Mouse (Mus musculus): Measurements from ENCODE around the gene Zfp575. TPM values are rescaled to one million over a fixed set of nuclear protein-coding genes. Genes with fewer than 3 reads are reported as not detected.

Zfp575 gene
- polyA plus RNA-seq, 1 experiment, result 2.6 TPM

GRCm38 (mm10) chr7:24600941-24601597 lies 13.6 kb upstream of the Zfp575 start:
- TF ChIP-seq POLR2A (IDR thresholded peaks at IDR 0.05; ENCODE audit: low read depth, low read length), result no peak
- TF ChIP-seq CTCF (IDR thresholded peaks at IDR 0.05; ENCODE audit: borderline replicate concordance, insufficient read depth, low read length), result peak; percentile 100
- Histone ChIP-seq H3K4me1 (ENCODE audit: control insufficient read depth, insufficient read depth, low read length) (no peaks in the 10 kb centered on the region), H3K4me3 (ENCODE audit: insufficient read depth, low read length) (no peak overlapping the region), H3K27ac (ENCODE audit: insufficient read depth, low read length) (no peak overlapping the region)

GRCm38 (mm10) chr7:24599211-24600067 lies 12.0 kb upstream of the Zfp575 start:
- TF ChIP-seq POLR2A (IDR thresholded peaks at IDR 0.05; ENCODE audit: low read depth, low read length) (no peak), CTCF (IDR thresholded peaks at IDR 0.05; ENCODE audit: borderline replicate concordance, insufficient read depth, low read length) (no peak)
- Histone ChIP-seq H3K4me1 (ENCODE audit: control insufficient read depth, insufficient read depth, low read length) (no peaks in the 10 kb centered on the region), H3K4me3 (ENCODE audit: insufficient read depth, low read length) (no peak overlapping the region), H3K27ac (ENCODE audit: insufficient read depth, low read length) (peak overlapping the region; percentile 43; the same call in 1 of the 2 replicates)

GRCm38 (mm10) chr7:24598121-24598520 lies 10.7 kb upstream of the Zfp575 start:
- H3K27ac ChIP-seq (ENCODE audit: insufficient read depth, low read length), result no peak overlapping the region
- TF ChIP-seq POLR2A (IDR thresholded peaks at IDR 0.05; ENCODE audit: low read depth, low read length), result no peak
- TF ChIP-seq CTCF (IDR thresholded peaks at IDR 0.05; ENCODE audit: borderline replicate concordance, insufficient read depth, low read length), result no peak
- H3K4me1 ChIP-seq (ENCODE audit: control insufficient read depth, insufficient read depth, low read length), result 0 out of 2 replicates have a peak, but pooled peaks cover 2% of the 10 kb centered on the region
- no peak overlapping the region for H3K4me3 ChIP-seq (ENCODE audit: insufficient read depth, low read length)

- Histone ChIP-seq H3K27ac (ENCODE audit: insufficient read depth, low read length) (no peak overlapping the region), H3K4me3 (ENCODE audit: insufficient read depth, low read length) (no peak overlapping the region), H3K4me1 (ENCODE audit: control insufficient read depth, insufficient read depth, low read length) (0 out of 2 replicates have a peak, but pooled peaks cover 2% of the 10 kb centered on the region)
- TF ChIP-seq CTCF (IDR thresholded peaks at IDR 0.05; ENCODE audit: borderline replicate concordance, insufficient read depth, low read length) (no peak), POLR2A (IDR thresholded peaks at IDR 0.05; ENCODE audit: low read depth, low read length) (no peak)
Observed at GRCm38 (mm10) chr7:24595464-24595863, 8.0 kb upstream of the Zfp575 start.

GRCm38 (mm10) chr7:24594309-24594803 lies 6.9 kb upstream of the Zfp575 start:
- TF ChIP-seq CTCF (IDR thresholded peaks at IDR 0.05; ENCODE audit: borderline replicate concordance, insufficient read depth, low read length) (no peak), POLR2A (IDR thresholded peaks at IDR 0.05; ENCODE audit: low read depth, low read length) (no peak)
- Histone ChIP-seq H3K4me3 (ENCODE audit: insufficient read depth, low read length) (peak overlapping the region; percentile 78), H3K27ac (ENCODE audit: insufficient read depth, low read length) (no peak overlapping the region), H3K4me1 (ENCODE audit: control insufficient read depth, insufficient read depth, low read length) (0 out of 2 replicates have a peak, but pooled peaks cover 2% of the 10 kb centered on the region)

GRCm38 (mm10) chr7:24593621-24594308 lies 6.3 kb upstream of the Zfp575 start:
- H3K27ac ChIP-seq (ENCODE audit: insufficient read depth, low read length), result no peak overlapping the region
- peak overlapping the region; percentile 78 for H3K4me3 ChIP-seq (ENCODE audit: insufficient read depth, low read length)
- 0 out of 2 replicates have a peak, but pooled peaks cover 2% of the 10 kb centered on the region for H3K4me1 ChIP-seq (ENCODE audit: control insufficient read depth, insufficient read depth, low read length)
- TF ChIP-seq POLR2A (IDR thresholded peaks at IDR 0.05; ENCODE audit: low read depth, low read length), result peak; percentile 92
- TF ChIP-seq CTCF (IDR thresholded peaks at IDR 0.05; ENCODE audit: borderline replicate concordance, insufficient read depth, low read length), result no peak

- Histone ChIP-seq H3K27ac (ENCODE audit: insufficient read depth, low read length) (no peak overlapping the region), H3K4me1 (ENCODE audit: control insufficient read depth, insufficient read depth, low read length) (0 out of 2 replicates have a peak, but pooled peaks cover 2% of the 10 kb centered on the region), H3K4me3 (ENCODE audit: insufficient read depth, low read length) (no peak overlapping the region)
- TF ChIP-seq POLR2A (IDR thresholded peaks at IDR 0.05; ENCODE audit: low read depth, low read length) (no peak), CTCF (IDR thresholded peaks at IDR 0.05; ENCODE audit: borderline replicate concordance, insufficient read depth, low read length) (no peak)
Observed at GRCm38 (mm10) chr7:24592781-24593180, 5.3 kb upstream of the Zfp575 start.

- Histone ChIP-seq H3K27ac (ENCODE audit: insufficient read depth, low read length) (no peak overlapping the region), H3K4me1 (ENCODE audit: control insufficient read depth, insufficient read depth, low read length) (0 out of 2 replicates have a peak, but pooled peaks cover 2% of the 10 kb centered on the region), H3K4me3 (ENCODE audit: insufficient read depth, low read length) (no peak overlapping the region)
- TF ChIP-seq CTCF (IDR thresholded peaks at IDR 0.05; ENCODE audit: borderline replicate concordance, insufficient read depth, low read length) (no peak), POLR2A (IDR thresholded peaks at IDR 0.05; ENCODE audit: low read depth, low read length) (no peak)
Observed at GRCm38 (mm10) chr7:24592163-24592562, 4.7 kb upstream of the Zfp575 start.

- Histone ChIP-seq H3K4me1 (ENCODE audit: control insufficient read depth, insufficient read depth, low read length) (0 out of 2 replicates have a peak, but pooled peaks cover 2% of the 10 kb centered on the region), H3K27ac (ENCODE audit: insufficient read depth, low read length) (no peak overlapping the region), H3K4me3 (ENCODE audit: insufficient read depth, low read length) (no peak overlapping the region)
- TF ChIP-seq POLR2A (IDR thresholded peaks at IDR 0.05; ENCODE audit: low read depth, low read length), result no peak
- TF ChIP-seq CTCF (IDR thresholded peaks at IDR 0.05; ENCODE audit: borderline replicate concordance, insufficient read depth, low read length), result no peak
Observed at GRCm38 (mm10) chr7:24591735-24592134, 4.3 kb upstream of the Zfp575 start.
